Mouse (Mus musculus) megakaryocyte, embryonic 14.5 days (primary cell): ENCODE data around the gene Dlg4. TPM values are rescaled to one million over a fixed set of nuclear protein-coding genes. Genes with fewer than 3 reads are reported as not detected.

Source experiments
- H3K27me3 ChIP-seq: replicated peaks from 2 replicates; pipeline ENCODE3; 2012; ENCODE audit warnings: inconsistent platforms
- H3K36me3 ChIP-seq: replicated peaks from 2 replicates; pipeline ENCODE3; 2012; ENCODE audit warnings: low read length, inconsistent platforms, mixed read lengths
- H3K4me1 ChIP-seq: 2 replicates; pipeline ENCODE4 v1.6.1; 2012; ENCODE audit warnings: inconsistent platforms
- H3K4me3 ChIP-seq: replicated peaks from 2 replicates; pipeline ENCODE3; 2012; ENCODE audit warnings: moderate library complexity, mild to moderate bottlenecking, inconsistent platforms
- H3K9me3 ChIP-seq: 2 replicates; pipeline ENCODE4 v1.6.1; 2012; ENCODE audit warnings: inconsistent platforms
- FLI1 ChIP-seq: IDR thresholded peaks from 2 replicates; pipeline ENCODE4 v1.6.1; 2012; ENCODE audit warnings: low read length, inconsistent platforms, mixed read lengths
- GATA1 ChIP-seq: IDR thresholded peaks from 3 replicates; pipeline ENCODE4 v1.6.1; 2012; ENCODE audit warnings: mixed read lengths, low read length, inconsistent platforms, borderline replicate concordance
- polyA plus RNA-seq: library from polyadenylated mRNA; stranded (reverse); fragments of >175 nt; gene quantifications from 2 replicates; pipeline ENCODE4 v1.2.3, GENCODE M21; 2012; ENCODE audit warnings: low replicate concordance; ENCODE audit not compliant: insufficient read depth

Dlg4 gene
- polyA plus RNA-seq, 1 experiment, result 22.0 TPM

GRCm38 (mm10) chr11:69995391-69995960 lies 21.3 kb upstream of the Dlg4 start, which contains the start of gene Phf23:
Phf23 (plus strand) TSS chr11:69995777.
- peak; percentile 75 for TF ChIP-seq FLI1
- TF ChIP-seq GATA1, result no peak
- no peaks in the 10 kb centered on the region for H3K9me3 ChIP-seq
- H3K27me3 ChIP-seq, result no peaks in the 10 kb centered on the region
- peaks cover 61% of the 10 kb centered on the region for H3K4me1 ChIP-seq
- H3K4me3 ChIP-seq, result peak within 1 kb of the TSS; percentile 99
- H3K36me3 ChIP-seq, result peaks cover 56% of the 10 kb centered on the region

DNA sequence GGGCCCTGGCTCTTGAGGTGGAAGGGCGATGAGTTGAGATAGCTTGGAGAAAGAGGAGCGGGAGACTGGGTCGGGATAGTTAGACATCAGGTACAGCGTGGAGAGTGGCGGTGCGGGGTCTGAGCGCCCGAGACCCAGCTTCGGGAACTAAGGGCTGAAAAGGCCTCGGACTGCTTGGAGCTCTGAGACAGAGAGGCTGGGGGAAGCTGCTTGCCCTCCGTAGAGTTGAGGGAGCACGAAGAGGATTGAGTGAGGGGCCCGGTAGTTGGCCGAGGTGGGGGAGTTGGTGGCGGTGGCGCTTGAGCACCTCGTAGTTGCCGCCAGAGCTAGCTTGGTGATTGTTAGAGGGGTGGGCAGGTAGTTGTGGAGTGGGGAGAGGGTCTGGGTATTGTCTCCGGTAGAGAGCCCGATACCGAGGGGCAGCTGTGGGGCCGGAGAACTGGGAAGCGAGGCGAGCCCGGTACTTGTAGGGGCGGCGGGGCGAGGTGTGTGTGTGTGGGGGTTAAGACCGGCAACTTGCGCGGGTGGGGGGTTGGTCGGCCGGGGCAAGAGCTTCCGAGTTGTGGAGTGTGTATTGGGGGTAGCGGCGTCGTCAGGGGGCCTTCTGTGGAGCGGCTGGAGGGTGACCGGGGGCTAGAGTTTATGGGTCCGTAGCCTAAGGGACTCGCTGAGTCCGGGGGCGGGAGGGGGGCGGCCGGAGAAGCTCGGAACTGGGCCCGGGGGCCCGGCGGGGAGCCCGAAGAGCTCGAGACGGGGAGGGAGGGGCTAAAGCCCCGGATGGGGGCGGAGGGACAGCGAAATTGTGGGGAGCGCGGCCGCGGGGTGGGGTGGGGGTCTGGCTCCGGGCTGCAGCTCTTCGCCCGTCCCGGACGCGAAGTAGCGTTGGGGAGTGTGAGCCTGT lies 20.3 kb upstream of the Dlg4 start:
- peaks cover 66% of the 10 kb centered on the region for H3K4me1 ChIP-seq
- H3K4me3 ChIP-seq, result peak overlapping the region; percentile 99
- no peaks in the 10 kb centered on the region for H3K27me3 ChIP-seq
- H3K36me3 ChIP-seq, result peaks cover 55% of the 10 kb centered on the region
- H3K9me3 ChIP-seq, result no peaks in the 10 kb centered on the region
- TF ChIP-seq FLI1, result no peak
- TF ChIP-seq GATA1, result no peak

GRCm38 (mm10) chr11:69997070-69997509 lies 19.7 kb upstream of the Dlg4 start:
- TF ChIP-seq GATA1, result no peak
- no peak for TF ChIP-seq FLI1
- Histone ChIP-seq H3K4me1 (peaks cover 73% of the 10 kb centered on the region), H3K9me3 (no peaks in the 10 kb centered on the region), H3K4me3 (peak overlapping the region; percentile 99), H3K36me3 (peaks cover 57% of the 10 kb centered on the region), H3K27me3 (no peaks in the 10 kb centered on the region)

GRCm38 (mm10) chr11:69998567-69999491 lies 17.9 kb upstream of the Dlg4 start:
- H3K4me3 ChIP-seq, result no peak overlapping the region
- peaks cover 46% of the 10 kb centered on the region for H3K36me3 ChIP-seq
- peaks cover 75% of the 10 kb centered on the region for H3K4me1 ChIP-seq
- TF ChIP-seq FLI1 (no peak), GATA1 (no peak)
- no peaks in the 10 kb centered on the region for H3K27me3 ChIP-seq
- no peaks in the 10 kb centered on the region for H3K9me3 ChIP-seq

DNA sequence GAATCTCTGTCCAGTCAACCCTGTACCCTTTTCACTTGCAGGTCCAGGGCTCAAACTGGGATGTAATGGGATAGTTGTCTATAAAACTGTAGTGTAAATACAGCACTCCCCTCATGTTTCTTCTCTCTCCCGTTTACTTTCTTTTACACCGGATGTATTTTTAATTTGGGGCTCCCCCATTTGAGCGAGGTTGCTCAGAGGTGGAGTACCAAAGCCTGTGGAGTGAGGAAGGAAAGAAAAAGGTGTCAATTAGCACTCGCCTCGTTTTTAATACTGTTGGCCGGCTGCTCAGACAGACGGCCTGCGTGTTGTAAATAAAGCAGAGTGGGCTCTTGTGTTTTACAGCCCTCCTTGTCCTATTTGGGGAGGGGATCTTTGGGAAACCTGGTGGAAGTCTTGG lies 17.1 kb upstream of the Dlg4 start:
- Histone ChIP-seq H3K9me3 (no peaks in the 10 kb centered on the region), H3K27me3 (no peaks in the 10 kb centered on the region), H3K4me1 (peaks cover 69% of the 10 kb centered on the region), H3K36me3 (peaks cover 44% of the 10 kb centered on the region), H3K4me3 (no peak overlapping the region)
- TF ChIP-seq GATA1 (no peak), FLI1 (no peak)

DNA sequence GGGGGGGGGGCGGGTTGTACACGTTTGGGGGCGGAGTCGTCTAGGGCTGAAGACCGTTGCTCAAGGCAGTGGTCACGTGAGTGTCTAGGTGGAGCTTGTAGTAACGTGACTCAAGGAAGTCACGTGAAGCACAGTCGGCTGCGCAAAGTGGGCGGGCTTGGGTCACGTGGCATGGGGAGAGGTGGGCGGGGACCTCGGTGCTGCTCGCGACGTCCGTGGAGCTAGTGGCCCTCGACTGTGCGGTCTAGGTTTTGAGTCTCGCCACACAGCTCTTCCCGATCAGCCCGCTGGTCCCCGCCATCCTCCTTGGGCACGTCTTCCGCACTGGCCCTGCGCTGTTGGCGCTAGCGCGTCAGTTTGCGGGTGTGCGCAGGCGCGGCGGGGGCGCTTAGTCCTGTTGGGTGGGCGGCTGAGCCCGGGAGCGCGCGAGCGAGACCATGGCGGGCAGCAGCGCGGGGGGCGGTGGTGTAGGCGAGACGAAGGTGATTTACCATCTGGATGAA lies 16.3 kb upstream of the Dlg4 start, which contains the start of gene Dvl2:
Gene Dvl2, plus strand, starts transcription at position 200 of the 503 bp plus-strand sequence.
- Histone ChIP-seq H3K4me3 (peak within 1 kb of the TSS; percentile 99), H3K4me1 (peaks cover 67% of the 10 kb centered on the region), H3K27me3 (no peaks in the 10 kb centered on the region), H3K9me3 (no peaks in the 10 kb centered on the region), H3K36me3 (peaks cover 46% of the 10 kb centered on the region)
- TF ChIP-seq GATA1 (no peak), FLI1 (no peak)

DNA sequence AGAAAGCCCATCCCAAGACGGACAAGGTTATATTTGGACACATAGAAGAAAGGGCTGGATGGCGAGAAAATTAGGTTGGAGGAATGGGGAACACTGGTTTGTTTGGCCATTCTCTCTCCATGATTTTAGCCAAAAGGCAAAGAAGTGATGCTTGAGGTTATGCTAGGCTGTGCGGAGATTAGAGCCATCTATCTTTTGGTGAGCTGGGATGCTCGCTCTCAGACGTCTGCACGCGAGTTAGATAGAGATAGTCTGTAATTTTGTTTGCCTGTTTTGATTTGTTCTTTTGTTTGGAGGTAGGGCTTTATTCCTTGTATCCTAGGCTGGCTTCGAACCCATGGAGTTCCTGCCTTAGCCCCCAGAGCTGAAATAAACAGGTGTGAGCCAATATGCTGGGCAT lies 15.6 kb upstream of the Dlg4 start:
- H3K4me3 ChIP-seq, result peak overlapping the region; percentile 99
- H3K9me3 ChIP-seq, result no peaks in the 10 kb centered on the region
- no peaks in the 10 kb centered on the region for H3K27me3 ChIP-seq
- peaks cover 74% of the 10 kb centered on the region for H3K4me1 ChIP-seq
- H3K36me3 ChIP-seq, result peaks cover 53% of the 10 kb centered on the region
- TF ChIP-seq GATA1 (no peak), FLI1 (no peak)

DNA sequence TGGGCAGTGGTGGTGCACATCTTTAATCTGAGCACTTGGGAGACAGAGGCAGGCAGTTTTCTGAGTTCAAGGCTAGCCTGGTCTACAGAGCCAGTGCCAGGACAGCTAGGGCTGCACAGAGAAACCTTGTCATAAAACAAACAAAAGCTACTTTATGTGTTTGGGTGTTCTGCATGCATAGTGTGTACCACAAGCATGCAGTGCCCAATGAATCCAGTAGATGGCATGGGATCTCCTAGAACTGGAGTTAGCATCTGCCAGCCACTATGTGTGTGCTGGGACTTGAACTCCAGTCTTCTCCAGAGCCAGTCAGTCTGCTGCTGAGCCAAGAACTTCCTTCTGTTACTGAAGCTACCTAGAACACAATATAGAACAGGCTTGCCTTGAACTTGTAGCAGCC lies 14.9 kb upstream of the Dlg4 start:
- TF ChIP-seq FLI1 (no peak), GATA1 (no peak)
- no peaks in the 10 kb centered on the region for H3K27me3 ChIP-seq
- H3K4me3 ChIP-seq, result peak overlapping the region; percentile 55
- peaks cover 74% of the 10 kb centered on the region for H3K4me1 ChIP-seq
- H3K9me3 ChIP-seq, result no peaks in the 10 kb centered on the region
- peaks cover 60% of the 10 kb centered on the region for H3K36me3 ChIP-seq

- Histone ChIP-seq H3K4me3 (peak overlapping the region; percentile 55), H3K9me3 (no peaks in the 10 kb centered on the region), H3K27me3 (no peaks in the 10 kb centered on the region), H3K4me1 (peaks cover 76% of the 10 kb centered on the region), H3K36me3 (peaks cover 65% of the 10 kb centered on the region)
- no peak for TF ChIP-seq FLI1
- no peak for TF ChIP-seq GATA1
Observed at GRCm38 (mm10) chr11:70002471-70002870, 14.3 kb upstream of the Dlg4 start.
